Mouse (Mus musculus) kidney, adult 2 months (tissue): ENCODE data around the gene Tead1. TPM values are rescaled to one million over a fixed set of nuclear protein-coding genes. Genes with fewer than 3 reads are reported as not detected.

ENCODE experiments used
- DNase-seq: peaks from one replicate; pipeline ENCODE4 v3.0.0; 2021
- H3K27ac ChIP-seq: fragments of 200-500 bp; 2 replicates; pipeline ENCODE4 v1.5.1; 2012; ENCODE audit warnings: low read depth, low read length, control low read depth, inconsistent platforms; ENCODE audit not compliant: insufficient read depth
- H3K27me3 ChIP-seq: fragments of 200-500 bp; replicated peaks from 2 replicates; pipeline ENCODE4 v1.6.1; 2012; ENCODE audit warnings: mild to moderate bottlenecking, moderate library complexity, low read length, inconsistent platforms; ENCODE audit not compliant: control insufficient read depth, insufficient read depth
- H3K36me3 ChIP-seq: fragments of 200-500 bp; 2 replicates; pipeline ENCODE4 v1.6.1; 2012; ENCODE audit warnings: mild to moderate bottlenecking, moderate library complexity, low read length, inconsistent platforms; ENCODE audit not compliant: control insufficient read depth, insufficient read depth
- H3K4me1 ChIP-seq: fragments of 200-500 bp; 2 replicates; pipeline ENCODE4 v1.6.1; 2011; ENCODE audit warnings: low read length; ENCODE audit not compliant: control insufficient read depth, insufficient read depth
- H3K4me3 ChIP-seq: fragments of 200-500 bp; 2 replicates; pipeline ENCODE4 v1.5.1; 2011; ENCODE audit warnings: mild to moderate bottlenecking, low read depth, low read length, control low read depth; ENCODE audit not compliant: insufficient read depth
- CTCF ChIP-seq: fragments of 200-500 bp; conservative IDR thresholded peaks from 2 replicates; pipeline ENCODE4 v1.5.1; 2011; ENCODE audit warnings: low read depth, mild to moderate bottlenecking, control low read depth, low read length, moderate library complexity, mixed read lengths; ENCODE audit not compliant: insufficient read depth, insufficient read length
- POLR2A ChIP-seq: fragments of 200-500 bp; IDR thresholded peaks from one replicate; pipeline ENCODE4 v1.6.1; 2011; ENCODE audit warnings: low read depth, low read length, control low read depth
- WGBS: fragments of 180-500 bp; shearing (Covaris S2); methylation state at CpG from one replicate; pipeline ENCODE4 v1.1.7; 2018; 5-methylcytosine and 5-hydroxymethylcytosine counted together
- polyA plus RNA-seq: library from polyadenylated mRNA; depleted of rRNA; stranded (reverse); fragments of >200 nt; gene quantifications from 2 replicates; pipeline ENCODE4 v1.2.3, GENCODE M21; 2012

The Tead1 gene
- polyA plus RNA-seq, 1 experiment: 14.7 TPM

DNA sequence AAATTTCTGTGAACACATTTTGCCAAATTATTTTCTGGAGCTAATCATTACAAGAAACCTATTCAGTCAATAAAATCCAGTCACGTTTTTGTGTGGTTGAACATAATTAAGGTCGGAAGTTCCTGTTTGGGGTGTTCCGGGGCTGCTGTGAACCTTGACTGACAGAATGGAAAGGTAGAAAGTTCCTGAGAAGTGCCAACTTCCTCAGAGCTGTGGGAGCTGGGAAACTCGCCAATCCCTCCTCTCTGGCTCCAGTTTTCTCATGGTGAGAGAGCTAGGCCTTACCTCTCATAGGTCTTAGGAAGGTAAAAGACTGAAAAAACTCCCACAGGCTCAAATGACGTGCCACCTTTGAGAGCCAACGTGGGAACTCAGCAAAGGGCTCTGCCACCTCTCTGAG is 267.6 kb downstream of the Tead1 start:
- 18% methylated on average over 6 of the region's 6 CpGs for WGBS

DNA sequence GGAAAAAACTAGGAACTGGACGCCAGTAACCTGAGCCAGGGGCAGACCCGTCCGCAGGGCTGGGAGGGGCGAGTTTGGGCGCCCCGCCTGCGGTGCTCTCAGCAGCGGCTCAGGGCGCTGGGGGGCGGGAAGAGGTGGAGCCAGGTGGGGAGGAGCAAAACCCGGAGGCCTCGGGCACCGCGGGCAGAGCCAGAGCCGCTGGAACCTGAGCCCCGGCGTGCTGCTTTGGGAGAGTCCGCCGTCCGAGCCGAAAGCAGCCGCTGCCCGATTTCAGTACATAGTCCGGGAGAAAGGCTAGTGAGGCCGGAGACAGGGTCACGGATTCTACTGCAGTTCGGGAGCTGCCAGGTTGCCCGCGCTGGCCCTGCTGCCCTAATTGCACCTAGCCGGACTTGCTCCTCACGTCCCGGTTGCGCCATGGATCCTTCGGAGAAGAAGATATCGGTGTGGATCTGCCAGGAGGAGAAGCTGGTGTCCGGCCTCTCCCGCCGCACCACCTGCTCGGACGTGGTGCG is 274.7 kb downstream of the Tead1 start, which contains the start of gene Rassf10:
Gene Rassf10 (plus strand): TSS at position 186 of the 515 bp plus-strand sequence.
- peak; percentile 94 for DNase-seq
- 2% methylated on average over 41 of the region's 41 CpGs for WGBS
- H3K27ac ChIP-seq: 0 out of 2 replicates have a peak within 1 kb of the TSS, but pooled peaks have one; percentile 41
- H3K27me3 ChIP-seq: no peaks in the 10 kb centered on the region
- peaks cover 7% of the 10 kb centered on the region; the same call in 1 of the 2 replicates for H3K4me1 ChIP-seq
- TF ChIP-seq POLR2A: peak; percentile 73
- no peak for TF ChIP-seq CTCF
- H3K36me3 ChIP-seq: no peaks in the 10 kb centered on the region
- H3K4me3 ChIP-seq: peak within 1 kb of the TSS; percentile 60

More for the DNA sequence above, 267.6 kb downstream of the Tead1 start:
- Histone ChIP-seq H3K27me3 (no peaks in the 10 kb centered on the region), H3K27ac (peak overlapping the region; percentile 2; the same call in 1 of the 2 replicates), H3K4me3 (no peak overlapping the region), H3K36me3 (no peaks in the 10 kb centered on the region), H3K4me1 (0 out of 2 replicates have a peak, but pooled peaks cover 4% of the 10 kb centered on the region)
- DNase-seq: peak; percentile 79
- no peak for TF ChIP-seq CTCF
- TF ChIP-seq POLR2A: no peak

- DNase-seq: peak; percentile 34
- Histone ChIP-seq H3K36me3 (no peaks in the 10 kb centered on the region), H3K4me1 (peaks cover 3% of the 10 kb centered on the region; the same call in 1 of the 2 replicates), H3K4me3 (peak overlapping the region; percentile 60), H3K27ac (0 out of 2 replicates have a peak overlapping the region, but pooled peaks have one; percentile 6), H3K27me3 (no peaks in the 10 kb centered on the region)
- 1% methylated on average over 82 of the region's 82 CpGs for WGBS
- no peak for TF ChIP-seq CTCF
- TF ChIP-seq POLR2A: no peak
Measured at GRCm38 (mm10) chr7:112954351-112955102, 275.4 kb downstream of the Tead1 start.

GRCm38 (mm10) chr7:112955103-112955827 is 276.1 kb downstream of the Tead1 start:
- Histone ChIP-seq H3K36me3 (no peaks in the 10 kb centered on the region), H3K4me1 (peaks cover 3% of the 10 kb centered on the region; the same call in 1 of the 2 replicates), H3K27ac (no peak overlapping the region), H3K27me3 (no peaks in the 10 kb centered on the region), H3K4me3 (peak overlapping the region; percentile 60)
- WGBS: 10% methylated on average over 40 of the region's 40 CpGs
- TF ChIP-seq CTCF (no peak), POLR2A (no peak)
- peak; percentile 55 for DNase-seq

DNA sequence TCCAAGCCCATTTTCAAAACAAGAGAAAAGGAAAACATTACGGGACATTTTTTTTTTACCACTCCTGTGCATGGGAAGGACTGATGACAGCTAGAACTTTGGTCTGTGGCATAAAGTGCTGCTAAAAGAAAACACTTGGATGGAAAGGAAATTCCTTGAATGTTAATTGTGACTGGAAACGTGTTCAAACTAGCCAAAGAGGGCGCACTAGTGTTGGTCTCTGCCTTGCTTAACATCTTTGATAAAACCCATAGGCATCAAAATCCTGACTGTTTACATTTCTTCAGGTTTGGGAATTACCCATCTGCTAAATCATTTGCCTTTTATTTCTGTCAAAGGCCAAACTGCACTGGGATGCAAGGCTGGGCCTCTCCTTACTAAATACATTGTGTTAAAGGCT is 276.8 kb downstream of the Tead1 start:
- no peak overlapping the region for H3K4me3 ChIP-seq
- DNase-seq: peak; percentile 16

More for the DNA sequence above, 276.8 kb downstream of the Tead1 start:
- no peak for TF ChIP-seq POLR2A
- no peak for TF ChIP-seq CTCF
- 31% methylated on average over 3 of the region's 3 CpGs for WGBS
- Histone ChIP-seq H3K36me3 (no peaks in the 10 kb centered on the region), H3K27ac (no peak overlapping the region), H3K27me3 (no peaks in the 10 kb centered on the region), H3K4me1 (peaks cover 3% of the 10 kb centered on the region; the same call in 1 of the 2 replicates)
